Mouse (Mus musculus) heart, embryonic 12.5 days (tissue): ENCODE results near the gene Ppox. TPM values are rescaled to one million over a fixed set of nuclear protein-coding genes. Genes with fewer than 3 reads are reported as not detected.
A peak's percentile ranks its signal among the peaks of the same experiment; 100 is the strongest.
"Not testable (repeated sequence)": the region's sequence is repeated elsewhere in the genome, so short reads cannot be mapped to it uniquely, and the experiment has no call there.

Experiments
- ATAC-seq: fragments of 200-750 bp; cut with Nextera tagmentation; 2 replicates; pipeline ENCODE4 v1.8.0; 2017; ENCODE audit warnings: moderate TSS enrichment, moderate library complexity; ENCODE audit not compliant: insufficient number of reproducible peaks, low FRiP score
- H3K27ac ChIP-seq: fragments of 300-500 bp; sonication (generic); 2 replicates; pipeline ENCODE4 v1.5.1; 2016; ENCODE audit warnings: mild to moderate bottlenecking, moderate library complexity; ENCODE audit not compliant: poor library complexity, severe bottlenecking
- H3K27me3 ChIP-seq: fragments of 300-500 bp; sonication (generic); replicated peaks from 2 replicates; pipeline ENCODE4 v1.6.1; 2016; ENCODE audit warnings: mild to moderate bottlenecking, moderate library complexity
- H3K36me3 ChIP-seq: fragments of 300-500 bp; sonication (generic); 2 replicates; pipeline ENCODE4 v1.6.1; 2016; ENCODE audit warnings: mild to moderate bottlenecking, moderate library complexity
- H3K4me1 ChIP-seq: fragments of 300-500 bp; sonication (generic); replicated peaks from 2 replicates; pipeline ENCODE4 v1.6.1; 2016; ENCODE audit warnings: mild to moderate bottlenecking
- H3K4me2 ChIP-seq: fragments of 300-500 bp; sonication (generic); 2 replicates; pipeline ENCODE4 v1.6.1; 2016; ENCODE audit warnings: mild to moderate bottlenecking, moderate library complexity
- H3K4me3 ChIP-seq: fragments of 300-500 bp; sonication (generic); 2 replicates; pipeline ENCODE4 v1.5.1; 2016; ENCODE audit warnings: mild to moderate bottlenecking
- H3K9ac ChIP-seq: fragments of 300-500 bp; sonication (generic); 2 replicates; pipeline ENCODE4 v1.6.1; 2016; ENCODE audit warnings: mild to moderate bottlenecking, moderate library complexity
- H3K9me3 ChIP-seq: fragments of 300-500 bp; sonication (generic); replicated peaks from 2 replicates; pipeline ENCODE4 v1.6.1; 2016; ENCODE audit warnings: mild to moderate bottlenecking, moderate library complexity
- WGBS: fragments of 180-500 bp; shearing (Covaris S2); methylation state at CpG from one replicate; pipeline ENCODE4 v1.1.7; 2016; 5-methylcytosine and 5-hydroxymethylcytosine counted together
- polyA plus RNA-seq: library from polyadenylated mRNA; unstranded; fragments of >200 nt; fragmentation: Nextera tagmentation; extraction: Ambion mirVana; gene quantifications from 2 replicates; pipeline ENCODE4 v1.2.1, GENCODE M21; 2016

Ppox gene
- polyA plus RNA-seq, 1 experiment from 2014 or later: 55.4 TPM

GRCm38 (mm10) chr1:171250680-171251593, 30.0 kb downstream of the Ppox start, which contains the start of gene Ndufs2:
Gene Ndufs2, minus strand, starts transcription at chr1:171251388.
- 17% methylated on average over 26 of the region's 26 CpGs for WGBS
- Histone ChIP-seq H3K4me1 (peaks cover 51% of the 10 kb centered on the region), H3K9ac (peak within 1 kb of the TSS; percentile 45), H3K9me3 (no peaks in the 10 kb centered on the region), H3K27me3 (0 out of 2 replicates have a peak, but pooled peaks cover 7% of the 10 kb centered on the region), H3K27ac (peak within 1 kb of the TSS; percentile 28), H3K4me2 (peak within 1 kb of the TSS; percentile 57), H3K4me3 (peak within 1 kb of the TSS; percentile 16), H3K36me3 (no peaks in the 10 kb centered on the region)
- ATAC-seq: no peak

GRCm38 (mm10) chr1:171249913-171250600, 30.9 kb downstream of the Ppox start, which contains the start of gene Adamts4:
Gene Adamts4, plus strand, starts transcription at chr1:171250421.
- H3K36me3 ChIP-seq: peaks cover 7% of the 10 kb centered on the region
- H3K27me3 ChIP-seq: 0 out of 2 replicates have a peak, but pooled peaks cover 7% of the 10 kb centered on the region
- peak within 1 kb of the TSS; percentile 57 for H3K4me2 ChIP-seq
- peak within 1 kb of the TSS; percentile 34 for H3K27ac ChIP-seq
- no peaks in the 10 kb centered on the region for H3K9me3 ChIP-seq
- no peak for ATAC-seq
- H3K9ac ChIP-seq: peak within 1 kb of the TSS; percentile 45
- 21% methylated on average over 5 of the region's 5 CpGs for WGBS
- peak within 1 kb of the TSS; percentile 16 for H3K4me3 ChIP-seq
- H3K4me1 ChIP-seq: peaks cover 58% of the 10 kb centered on the region

- no peak overlapping the region for H3K9ac ChIP-seq
Measured at GRCm38 (mm10) chr1:171248386-171249226, 32.4 kb downstream of the Ppox start.

GRCm38 (mm10) chr1:171247916-171248315, 33.1 kb downstream of the Ppox start:
- Histone ChIP-seq H3K27me3 (0 out of 2 replicates have a peak, but pooled peaks cover 4% of the 10 kb centered on the region), H3K36me3 (peaks cover 23% of the 10 kb centered on the region), H3K9me3 (no peaks in the 10 kb centered on the region), H3K9ac (peak overlapping the region; percentile 67), H3K27ac (peak overlapping the region; percentile 85), H3K4me2 (peak overlapping the region; percentile 83), H3K4me3 (peak overlapping the region; percentile 75; the same call in 1 of the 2 replicates), H3K4me1 (peaks cover 58% of the 10 kb centered on the region)
- 20% methylated on average over 4 of the region's 4 CpGs for WGBS
- no peak for ATAC-seq

More at GRCm38 (mm10) chr1:171248386-171249226, 32.4 kb downstream of the Ppox start:
- H3K4me1 ChIP-seq: peaks cover 58% of the 10 kb centered on the region
- peak overlapping the region; percentile 85 for H3K27ac ChIP-seq
- H3K36me3 ChIP-seq: peaks cover 17% of the 10 kb centered on the region
- 37% methylated on average over 3 of the region's 3 CpGs for WGBS
- H3K4me3 ChIP-seq: no peak overlapping the region
- H3K9me3 ChIP-seq: no peaks in the 10 kb centered on the region
- no peak; the same call in 1 of the 2 replicates for ATAC-seq
- 0 out of 2 replicates have a peak, but pooled peaks cover 7% of the 10 kb centered on the region for H3K27me3 ChIP-seq
- peak overlapping the region; percentile 83 for H3K4me2 ChIP-seq

- H3K4me1 ChIP-seq: peaks cover 54% of the 10 kb centered on the region
- no peaks in the 10 kb centered on the region for H3K9me3 ChIP-seq
- H3K4me3 ChIP-seq: peak overlapping the region; percentile 75
- H3K4me2 ChIP-seq: peak overlapping the region; percentile 83
- peak overlapping the region; percentile 85 for H3K27ac ChIP-seq
- H3K36me3 ChIP-seq: peaks cover 28% of the 10 kb centered on the region
- peak overlapping the region; percentile 67 for H3K9ac ChIP-seq
- ATAC-seq: 0 out of 2 replicates have a peak, but pooled peaks have one; percentile 3
- WGBS: 7% methylated on average over 13 of the region's 13 CpGs
- 0 out of 2 replicates have a peak, but pooled peaks cover 4% of the 10 kb centered on the region for H3K27me3 ChIP-seq
Measured at GRCm38 (mm10) chr1:171247453-171247841, 33.5 kb downstream of the Ppox start.

- H3K4me3 ChIP-seq: peak overlapping the region; percentile 75
- H3K4me1 ChIP-seq: peaks cover 48% of the 10 kb centered on the region
- peak overlapping the region; percentile 86 for H3K9ac ChIP-seq
- under 1% methylated on average over 41 of the region's 41 CpGs for WGBS
- peak; percentile 89 for ATAC-seq
- no peaks in the 10 kb centered on the region for H3K9me3 ChIP-seq
- peak overlapping the region; percentile 83 for H3K4me2 ChIP-seq
- H3K27me3 ChIP-seq: 0 out of 2 replicates have a peak, but pooled peaks cover 4% of the 10 kb centered on the region
- peak overlapping the region; percentile 85 for H3K27ac ChIP-seq
- H3K36me3 ChIP-seq: peaks cover 34% of the 10 kb centered on the region
Measured at GRCm38 (mm10) chr1:171246709-171247452, 34.1 kb downstream of the Ppox start.

GRCm38 (mm10) chr1:171245353-171245752, 35.6 kb downstream of the Ppox start:
- Histone ChIP-seq H3K27ac (no peak overlapping the region), H3K4me3 (peak overlapping the region; percentile 75; the same call in 1 of the 2 replicates), H3K4me2 (no peak overlapping the region), H3K36me3 (peaks cover 49% of the 10 kb centered on the region), H3K9ac (no peak overlapping the region), H3K4me1 (peaks cover 33% of the 10 kb centered on the region), H3K27me3 (no peaks in the 10 kb centered on the region), H3K9me3 (no peaks in the 10 kb centered on the region)
- 86% methylated on average over 8 of the region's 8 CpGs for WGBS
- no peak for ATAC-seq

GRCm38 (mm10) chr1:171241952-171242351, 39.0 kb downstream of the Ppox start:
- H3K4me2 ChIP-seq, H3K9ac ChIP-seq: not testable (repeated sequence)
- WGBS: 84% methylated on average over 12 of the region's 12 CpGs

GRCm38 (mm10) chr1:171240911-171241310, 40.1 kb downstream of the Ppox start:
- 90% methylated on average over 10 of the region's 10 CpGs for WGBS
- Histone ChIP-seq H3K4me3 (no peak overlapping the region), H3K9ac (peak overlapping the region; percentile 32; the same call in 1 of the 2 replicates), H3K4me2 (no peak overlapping the region), H3K27ac (no peak overlapping the region), H3K27me3 (no peaks in the 10 kb centered on the region), H3K9me3 (no peaks in the 10 kb centered on the region), H3K4me1 (peaks cover 6% of the 10 kb centered on the region), H3K36me3 (peaks cover 89% of the 10 kb centered on the region)
- ATAC-seq: no peak

More at GRCm38 (mm10) chr1:171241952-171242351, 39.0 kb downstream of the Ppox start:
- H3K27me3 ChIP-seq, ATAC-seq, H3K9me3 ChIP-seq, H3K27ac ChIP-seq, H3K4me3 ChIP-seq: not testable (repeated sequence)
- Histone ChIP-seq H3K36me3 (peaks cover 79% of the 10 kb centered on the region), H3K4me1 (peaks cover 11% of the 10 kb centered on the region)
